Mouse (Mus musculus): ENCODE results near the gene Xpo6. TPM values are rescaled to one million over a fixed set of nuclear protein-coding genes. Genes with fewer than 3 reads are reported as not detected.

Gene Xpo6
- 126 and 136 TPM in 2 replicates for polyA plus RNA-seq (2012; rRNA removed)

GRCm38 (mm10) chr7:126200178-126200996 is at the start of gene Xpo6:
Gene Xpo6 (minus strand): TSS chr7:126200501.
- peak; percentile 86 for DNase-seq (ENCODE audit: low read depth, low spot score)
- WGBS = under 1% methylated on average over 57 of the region's 57 CpGs

DNA sequence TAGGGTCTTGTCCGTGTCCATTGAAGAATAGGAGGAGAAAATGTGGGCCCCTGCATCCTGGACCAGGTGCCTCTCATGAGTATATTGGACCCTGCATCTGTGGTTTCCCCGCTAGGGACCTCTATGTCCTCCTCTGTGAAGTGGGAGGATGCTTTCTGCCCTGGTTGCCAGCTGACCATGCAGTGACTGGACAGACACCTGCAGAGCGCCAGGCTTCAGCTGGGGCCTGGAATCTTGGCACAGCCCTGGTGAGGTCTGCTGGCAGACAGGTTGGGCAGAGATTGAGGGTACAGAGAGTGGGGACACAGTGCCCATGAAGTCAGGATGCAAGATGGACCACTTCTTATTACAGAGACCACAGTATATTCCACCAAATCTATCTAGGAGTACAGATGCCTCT is 49.7 kb upstream of the Xpo6 start:
- DNase-seq (ENCODE audit: low read depth, low spot score) = no peak
- 85% methylated on average over 3 of the region's 3 CpGs for WGBS

GRCm38 (mm10) chr7:126249146-126249545 is 48.8 kb upstream of the Xpo6 start:
- no peak for DNase-seq (ENCODE audit: low read depth, low spot score)
- WGBS = 68% methylated on average over 5 of the region's 5 CpGs

GRCm38 (mm10) chr7:126248641-126249141 is 48.4 kb upstream of the Xpo6 start:
- no peak for DNase-seq (ENCODE audit: low read depth, low spot score)
- 40% methylated on average over 17 of the region's 17 CpGs for WGBS

DNA sequence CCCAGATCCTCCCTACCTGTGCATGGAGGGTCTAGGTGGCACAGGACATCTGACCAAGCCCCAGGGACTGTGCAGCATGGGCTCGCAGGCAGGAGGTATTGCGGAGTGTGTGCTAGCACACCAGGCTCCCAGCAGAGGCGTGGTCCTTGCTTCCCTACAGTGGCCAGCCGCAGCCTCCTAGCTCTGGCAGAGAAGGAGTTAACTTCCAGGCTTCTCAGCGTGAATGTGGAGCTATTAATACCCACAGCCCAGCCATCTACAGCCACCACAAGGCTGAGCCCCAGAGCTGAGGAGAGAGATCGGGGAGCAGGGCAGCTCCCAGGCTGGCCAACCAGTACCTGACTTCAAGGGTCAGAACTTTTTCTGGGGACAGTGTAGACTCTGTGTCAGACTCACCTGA is 47.8 kb upstream of the Xpo6 start:
- DNase-seq (ENCODE audit: low read depth, low spot score) = no peak
- 8% methylated on average over 6 of the region's 6 CpGs for WGBS

GRCm38 (mm10) chr7:126244168-126244750 is 44.0 kb upstream of the Xpo6 start:
- WGBS = 62% methylated on average over 6 of the region's 6 CpGs
- no peak for DNase-seq (ENCODE audit: low read depth, low spot score)

DNA sequence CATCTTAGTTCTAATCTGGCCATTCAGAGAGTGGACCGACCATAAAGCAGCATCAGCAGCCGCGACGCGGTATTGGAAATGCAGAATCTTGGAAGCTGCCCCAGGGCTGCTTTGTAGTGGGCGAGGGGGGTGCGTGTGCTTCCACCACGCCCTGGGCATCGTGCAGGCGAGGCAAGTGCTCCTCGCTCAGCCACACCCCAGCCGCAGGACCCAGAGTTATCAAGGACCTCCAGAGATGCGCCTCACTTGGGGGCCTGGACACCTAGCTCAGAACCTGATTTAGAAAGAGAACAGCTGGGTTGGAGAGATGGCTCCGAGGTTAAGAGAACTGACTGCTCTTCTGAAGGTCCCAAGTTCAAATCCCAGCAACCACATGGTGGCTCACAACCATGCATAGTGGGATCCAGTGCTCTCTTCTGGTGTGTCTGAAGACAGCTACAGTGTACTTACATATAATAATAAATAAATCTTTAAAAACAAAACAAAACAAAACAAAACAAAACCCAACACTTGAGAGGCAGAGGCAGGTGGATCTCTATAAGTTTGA is 40.6 kb upstream of the Xpo6 start:
- WGBS = 58% methylated on average over 14 of the region's 14 CpGs

GRCm38 (mm10) chr7:126236794-126237192 is 36.5 kb upstream of the Xpo6 start:
- WGBS = 71% methylated on average over 5 of the region's 5 CpGs
- DNase-seq (ENCODE audit: low read depth, low spot score) = no peak

More for the DNA sequence above, 40.6 kb upstream of the Xpo6 start:
- no peak for DNase-seq (ENCODE audit: low read depth, low spot score)

DNA sequence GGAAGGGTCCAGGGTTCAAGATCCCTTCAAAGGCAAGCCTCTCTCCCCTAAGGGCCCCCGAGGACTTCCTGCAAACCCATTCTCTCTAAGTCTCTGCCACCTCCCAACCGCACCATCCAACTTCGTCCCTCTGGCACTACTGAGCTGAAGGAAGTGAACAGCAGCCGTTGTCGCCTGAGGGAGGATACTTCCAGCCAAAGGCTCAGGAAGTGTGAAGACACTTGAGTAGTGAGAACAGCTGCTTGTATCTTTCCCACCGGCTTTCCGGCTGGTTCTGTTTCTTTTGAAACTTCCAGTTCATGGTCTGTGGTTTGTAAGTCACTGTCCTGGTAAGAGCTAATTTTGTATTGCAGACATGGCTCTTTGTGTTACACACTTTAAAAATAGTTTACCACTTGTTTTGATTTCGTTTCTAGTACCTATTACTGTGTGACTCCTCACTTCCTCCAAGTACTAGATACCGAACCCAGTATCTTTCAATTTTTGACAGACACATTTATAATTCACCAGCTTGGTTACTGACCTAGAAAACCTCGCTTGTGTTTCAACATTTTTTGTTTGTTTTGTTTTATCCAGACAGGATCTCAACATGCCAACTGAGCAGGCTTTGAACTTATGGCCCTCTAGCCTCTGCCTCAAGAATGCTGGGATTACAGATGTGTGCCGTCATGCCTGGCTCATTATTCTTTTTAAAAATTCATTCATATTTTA is 35.9 kb upstream of the Xpo6 start:
- no peak for DNase-seq (ENCODE audit: low read depth, low spot score)
- WGBS = 58% methylated on average over 11 of the region's 11 CpGs

GRCm38 (mm10) chr7:126234611-126235010 is 34.3 kb upstream of the Xpo6 start:
- DNase-seq (ENCODE audit: low read depth, low spot score) = no peak
- WGBS = 66% methylated on average over 3 of the region's 3 CpGs

- no peak for DNase-seq (ENCODE audit: low read depth, low spot score)
- 51% methylated on average over 8 of the region's 8 CpGs for WGBS
Measured at GRCm38 (mm10) chr7:126232345-126233071, 32.2 kb upstream of the Xpo6 start.

DNA sequence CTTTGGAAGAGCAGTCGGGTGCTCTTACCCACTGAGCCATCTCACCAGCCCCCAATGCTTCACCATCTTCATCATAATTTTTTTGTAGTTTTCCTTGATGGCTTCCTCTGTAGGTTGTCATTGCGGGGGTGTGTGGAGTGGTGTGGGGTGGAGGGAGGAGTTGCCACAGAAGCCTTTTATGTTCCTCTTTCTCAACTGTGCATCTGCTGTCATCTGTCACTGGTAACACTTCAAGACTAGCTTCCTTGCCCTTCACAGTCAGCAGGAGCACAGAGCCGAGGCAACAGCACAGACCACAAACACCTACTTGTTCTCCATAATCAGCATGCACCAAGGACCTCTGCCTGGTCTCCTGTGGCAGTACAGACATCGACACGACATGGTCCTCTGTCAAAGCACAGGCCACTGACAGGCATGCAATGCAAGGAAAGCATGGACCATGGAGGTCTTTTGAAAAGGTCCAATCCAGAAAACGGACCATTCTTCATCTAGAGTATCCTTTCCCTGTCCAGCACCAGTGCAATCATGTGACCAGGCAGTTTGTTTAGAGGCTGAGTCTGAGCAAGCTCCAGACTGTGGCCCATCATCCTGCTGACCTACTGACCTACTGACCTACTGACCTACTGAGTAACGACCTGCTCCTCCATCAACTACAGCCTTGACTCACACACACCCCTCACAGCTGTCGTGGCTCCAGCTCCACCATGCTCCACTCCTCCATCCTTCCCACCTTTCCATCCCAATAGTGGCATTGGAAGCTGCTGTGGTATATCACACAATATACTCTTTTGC is 30.3 kb upstream of the Xpo6 start:
- DNase-seq (ENCODE audit: low read depth, low spot score) = no peak
- WGBS = 55% methylated on average over 8 of the region's 8 CpGs

GRCm38 (mm10) chr7:126226136-126226535 is 25.8 kb upstream of the Xpo6 start:
- no peak for DNase-seq (ENCODE audit: low read depth, low spot score)
- WGBS = 41% methylated on average over 5 of the region's 5 CpGs

- WGBS = 51% methylated on average over 3 of the region's 3 CpGs
- no peak for DNase-seq (ENCODE audit: low read depth, low spot score)
Measured at GRCm38 (mm10) chr7:126222753-126223152, 22.5 kb upstream of the Xpo6 start.

GRCm38 (mm10) chr7:126220611-126221010 is 20.3 kb upstream of the Xpo6 start:
- 46% methylated on average over 1 of the region's 1 CpGs for WGBS
- no peak for DNase-seq (ENCODE audit: low read depth, low spot score)

DNA sequence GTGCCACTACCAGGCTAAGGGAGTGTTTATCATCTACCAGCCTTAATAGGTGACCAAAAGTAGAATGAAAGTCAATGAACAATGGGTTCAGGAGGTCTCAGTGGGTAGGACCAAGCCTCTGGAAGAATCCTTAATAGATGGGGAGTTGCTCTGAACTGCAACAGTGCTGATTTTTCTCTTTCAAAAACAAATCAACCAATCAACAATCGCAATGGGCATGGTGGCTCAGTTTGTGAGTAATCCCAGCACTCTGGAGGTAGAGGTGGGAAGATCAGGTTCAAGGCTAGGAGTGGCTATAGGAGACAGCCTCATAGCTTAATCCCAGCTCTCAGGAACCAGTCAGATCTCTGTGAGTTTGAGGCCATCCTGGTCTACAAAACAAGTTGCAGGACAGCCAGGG is 18.0 kb upstream of the Xpo6 start:
- WGBS = 78% methylated on average over 1 of the region's 1 CpGs
- no peak for DNase-seq (ENCODE audit: low read depth, low spot score)

GRCm38 (mm10) chr7:126216867-126217266 is 16.6 kb upstream of the Xpo6 start:
- WGBS = 83% methylated on average over 1 of the region's 1 CpGs
- no peak for DNase-seq (ENCODE audit: low read depth, low spot score)

- WGBS = 77% methylated on average over 5 of the region's 5 CpGs
- no peak for DNase-seq (ENCODE audit: low read depth, low spot score)
Measured at GRCm38 (mm10) chr7:126210856-126211255, 10.6 kb upstream of the Xpo6 start.

- DNase-seq (ENCODE audit: low read depth, low spot score) = no peak
- WGBS = 93% methylated on average over 4 of the region's 4 CpGs
Measured at GRCm38 (mm10) chr7:126200997-126201345, 670 bp upstream of the Xpo6 start.

Measured in large intestine, adult 2 months (tissue).